Mouse (Mus musculus) kidney, adult 2 months (tissue): ENCODE results near the gene Krt78.

ENCODE experiments used
- CTCF ChIP-seq: fragments of 200-500 bp; conservative IDR thresholded peaks from 2 replicates; pipeline ENCODE4 v1.5.1; 2011; ENCODE audit warnings: low read depth, mild to moderate bottlenecking, control low read depth, low read length, moderate library complexity, mixed read lengths; ENCODE audit not compliant: insufficient read depth, insufficient read length
- POLR2A ChIP-seq: fragments of 200-500 bp; IDR thresholded peaks from one replicate; pipeline ENCODE4 v1.6.1; 2011; ENCODE audit warnings: low read depth, low read length, control low read depth

DNA sequence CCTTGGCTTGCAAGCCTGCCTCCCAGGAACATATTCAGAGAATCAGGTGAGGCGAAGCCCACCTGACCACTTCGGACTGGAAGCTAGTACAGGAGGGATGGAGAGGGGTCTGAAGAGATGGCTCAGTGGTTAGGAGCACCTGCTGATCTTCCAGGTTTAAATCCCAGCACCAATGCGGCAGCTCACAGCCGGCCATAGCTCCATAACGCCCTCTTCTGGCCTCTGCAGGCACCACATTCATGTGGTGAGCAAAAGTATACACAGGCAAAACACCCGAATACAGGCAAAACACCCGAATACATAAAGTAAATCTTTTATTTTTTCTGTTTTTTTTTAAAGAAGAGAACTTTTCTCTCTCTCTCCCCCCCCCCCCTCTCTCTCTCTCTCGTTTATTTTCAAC, 34.6 kb upstream of the Krt78 start:
- TF ChIP-seq CTCF: no peak
- no peak for TF ChIP-seq POLR2A
